Mouse (Mus musculus) heart, adult 2 months (tissue): ENCODE measurements around the gene Hrc.

Experiments used
- CTCF ChIP-seq: fragments of 200-600 bp; IDR thresholded peaks from 2 replicates; pipeline ENCODE4 v1.8.1; 2022; ENCODE audit warnings: antibody characterized with exemption, mild to moderate bottlenecking, moderate library complexity
- EP300 ChIP-seq: fragments of 200-500 bp; IDR thresholded peaks from 2 replicates; pipeline ENCODE4 v1.6.1; 2011; ENCODE audit warnings: low read depth, low read length, control low read depth; ENCODE audit not compliant: insufficient read depth
- POLR2A ChIP-seq: fragments of 200-500 bp; IDR thresholded peaks from 2 replicates; pipeline ENCODE4 v1.6.1; 2011; ENCODE audit warnings: mild to moderate bottlenecking, low read depth, low read length, control low read depth; ENCODE audit not compliant: insufficient read depth

- peak; percentile 28 for TF ChIP-seq CTCF
- TF ChIP-seq EP300: no peak
- TF ChIP-seq POLR2A: no peak
Observed at GRCm38 (mm10) chr7:45325800-45326199, 9.3 kb upstream of the Hrc start.
